Mouse (Mus musculus) liver, adult 2 months (tissue): Measurements from ENCODE around the gene Ppm1h. TPM values are rescaled to one million over a fixed set of nuclear protein-coding genes. Genes with fewer than 3 reads are reported as not detected.
"Not testable (repeated sequence)": the region's sequence is repeated elsewhere in the genome, so short reads cannot be mapped to it uniquely, and the experiment has no call there.

Experiments
- DNase-seq: peaks from one replicate; pipeline ENCODE4 v3.0.0-alpha.2; 2011; ENCODE audit warnings: low read depth, low spot score; ENCODE audit errors: extremely low read depth
- H3K27ac ChIP-seq: fragments of 200-500 bp; replicated peaks from 2 replicates; pipeline ENCODE4 v1.5.1; 2012; ENCODE audit warnings: low read depth, mild to moderate bottlenecking, control low read depth, inconsistent platforms, low read length; ENCODE audit not compliant: insufficient read depth
- H3K27me3 ChIP-seq: fragments of 200-500 bp; 2 replicates; pipeline ENCODE4 v1.6.1; 2012; ENCODE audit warnings: mild to moderate bottlenecking, moderate library complexity, low read length, inconsistent platforms; ENCODE audit not compliant: control insufficient read depth, insufficient read depth
- H3K36me3 ChIP-seq: fragments of 200-500 bp; 2 replicates; pipeline ENCODE4 v1.6.1; 2012; ENCODE audit warnings: low read length, inconsistent platforms; ENCODE audit not compliant: control insufficient read depth, insufficient read depth
- H3K4me1 ChIP-seq: fragments of 200-500 bp; 2 replicates; pipeline ENCODE4 v1.6.1; 2011; ENCODE audit warnings: low read length; ENCODE audit not compliant: control insufficient read depth, insufficient read depth
- H3K4me3 ChIP-seq: fragments of 200-500 bp; 2 replicates; pipeline ENCODE4 v1.5.1; 2011; ENCODE audit warnings: low read depth, mild to moderate bottlenecking, control low read depth, low read length, moderate library complexity; ENCODE audit not compliant: insufficient read depth
- H3K79me2 ChIP-seq: fragments of 200-500 bp; 2 replicates; pipeline ENCODE4 v1.6.1; 2012; ENCODE audit warnings: inconsistent platforms, mild to moderate bottlenecking, low read length, moderate library complexity; ENCODE audit not compliant: control insufficient read depth, insufficient read depth
- H3K9ac ChIP-seq: fragments of 200-500 bp; 2 replicates; pipeline ENCODE4 v1.6.1; 2012; ENCODE audit warnings: low read depth, mild to moderate bottlenecking, control low read depth, inconsistent platforms, low read length
- CTCF ChIP-seq: fragments of 200-500 bp; IDR thresholded peaks from 2 replicates; pipeline ENCODE4 v1.5.1; 2011; ENCODE audit warnings: low read depth, low read length, control low read depth
- POLR2A ChIP-seq: fragments of 200-500 bp; IDR thresholded peaks from 2 replicates; pipeline ENCODE4 v1.6.1; 2011; ENCODE audit warnings: low read length, control low read depth; ENCODE audit not compliant: insufficient read depth; ENCODE audit errors: extremely low read depth
- WGBS: fragments of 180-500 bp; shearing (Covaris S2); methylation state at CpG from one replicate; pipeline ENCODE4 v1.1.7; 2018; 5-methylcytosine and 5-hydroxymethylcytosine counted together
- polyA plus RNA-seq: library from polyadenylated mRNA; depleted of rRNA; stranded (reverse); fragments of >200 nt; gene quantifications from 2 replicates; pipeline ENCODE4 v1.2.3, GENCODE M21; 2012
- total RNA-seq: library from RNA; depleted of rRNA; stranded (reverse); fragments of >200 nt; gene quantifications from 2 replicates; pipeline ENCODE4 v1.2.3, GENCODE M21; 2014

Ppm1h gene
- total and polyA plus RNA-seq, 2 experiments = 1.5 to 3.7 TPM

DNA sequence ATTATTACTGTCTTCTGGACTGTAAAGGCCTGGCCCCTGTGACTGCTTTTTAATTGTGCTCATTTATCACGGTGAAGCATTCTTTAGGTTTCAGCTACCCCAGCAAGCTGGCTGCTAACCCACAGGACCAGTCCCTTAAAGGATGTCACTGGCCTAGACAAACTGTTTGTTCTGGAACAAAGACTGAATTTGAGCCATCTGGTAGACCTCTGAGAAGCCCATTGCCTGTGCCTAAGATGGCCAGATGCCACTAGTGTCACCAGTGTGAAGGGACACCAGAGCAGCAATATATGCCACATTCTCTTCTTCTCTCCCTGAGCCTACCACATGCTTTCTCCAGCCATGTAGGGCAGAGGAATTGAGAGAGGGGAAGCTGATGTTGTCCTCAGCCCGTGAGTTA, 240.9 kb downstream of the Ppm1h start:
- DNase-seq = no peak
- no peak overlapping the region for H3K4me3 ChIP-seq
- no peaks in the 10 kb centered on the region for H3K79me2 ChIP-seq
- H3K36me3 ChIP-seq = no peaks in the 10 kb centered on the region; the same call in 1 of the 2 replicates
- H3K27ac ChIP-seq = no peak overlapping the region
- no peaks in the 10 kb centered on the region for H3K4me1 ChIP-seq
- H3K9ac ChIP-seq = no peak overlapping the region
- TF ChIP-seq POLR2A (no peak), CTCF (no peak)
- H3K27me3 ChIP-seq = no peaks in the 10 kb centered on the region
- WGBS = 90% methylated on average over 2 of the region's 2 CpGs

- Histone ChIP-seq H3K9ac (no peak overlapping the region), H3K36me3 (no peaks in the 10 kb centered on the region; the same call in 1 of the 2 replicates), H3K4me3 (no peak overlapping the region), H3K4me1 (no peaks in the 10 kb centered on the region), H3K27me3 (no peaks in the 10 kb centered on the region), H3K27ac (no peak overlapping the region), H3K79me2 (no peaks in the 10 kb centered on the region)
- no peak for TF ChIP-seq CTCF
- TF ChIP-seq POLR2A = no peak
- 93% methylated on average over 11 of the region's 11 CpGs for WGBS
- no peak for DNase-seq
Measured at GRCm38 (mm10) chr10:122920218-122920795, 241.7 kb downstream of the Ppm1h start.

DNA sequence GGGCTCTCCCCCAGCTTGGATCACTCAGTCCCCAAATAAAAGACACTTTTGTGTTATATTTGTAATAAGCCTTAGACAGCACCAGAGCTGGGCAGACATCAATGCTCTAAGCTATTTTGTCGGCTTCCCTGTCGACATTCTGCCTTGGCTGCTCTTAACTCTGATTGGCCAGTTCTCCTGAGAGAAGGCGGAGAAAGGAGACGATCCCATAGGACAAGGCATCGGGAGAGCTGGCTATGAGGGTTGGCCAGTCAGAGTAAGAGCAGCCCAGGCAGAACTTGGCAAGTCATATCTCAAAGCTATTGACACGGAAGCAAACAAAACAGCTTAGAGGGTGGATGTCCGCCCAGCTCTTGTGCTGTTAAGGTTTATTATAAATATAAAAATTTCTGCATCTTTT, 243.7 kb downstream of the Ppm1h start:
- no peaks in the 10 kb centered on the region; the same call in 1 of the 2 replicates for H3K36me3 ChIP-seq
- no peaks in the 10 kb centered on the region for H3K79me2 ChIP-seq
- H3K27ac ChIP-seq = no peak overlapping the region
- H3K9ac ChIP-seq = no peak overlapping the region
- no peak overlapping the region for H3K4me3 ChIP-seq
- WGBS = 52% methylated on average over 7 of the region's 7 CpGs
- no peak for TF ChIP-seq CTCF
- no peak for TF ChIP-seq POLR2A
- no peak for DNase-seq
- H3K4me1 ChIP-seq = no peaks in the 10 kb centered on the region
- H3K27me3 ChIP-seq = no peaks in the 10 kb centered on the region

DNA sequence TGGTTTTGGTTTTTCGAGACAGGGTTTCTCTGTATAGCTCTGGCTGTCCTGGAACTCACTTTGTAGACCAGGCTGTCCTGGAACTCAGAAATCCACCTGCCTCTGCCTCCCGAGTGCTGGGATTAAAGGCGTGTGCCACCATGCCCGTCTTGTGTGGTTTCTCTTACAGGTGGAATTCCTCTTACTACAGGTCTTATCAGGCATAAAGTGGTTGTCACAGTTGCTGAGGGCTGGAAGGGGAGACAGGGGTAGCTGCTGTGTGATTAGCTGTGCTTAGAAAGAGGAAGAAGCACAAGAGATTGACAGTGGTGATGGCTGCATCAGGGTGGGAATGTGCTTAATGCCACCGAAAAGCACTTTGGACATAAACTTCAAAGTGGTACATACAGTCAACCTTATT, 246.0 kb downstream of the Ppm1h start:
- H3K9ac ChIP-seq, H3K4me3 ChIP-seq, H3K79me2 ChIP-seq, DNase-seq, H3K27ac ChIP-seq, H3K4me1 ChIP-seq, H3K27me3 ChIP-seq, H3K36me3 ChIP-seq: not testable (repeated sequence)
- WGBS = 85% methylated on average over 5 of the region's 5 CpGs

DNA sequence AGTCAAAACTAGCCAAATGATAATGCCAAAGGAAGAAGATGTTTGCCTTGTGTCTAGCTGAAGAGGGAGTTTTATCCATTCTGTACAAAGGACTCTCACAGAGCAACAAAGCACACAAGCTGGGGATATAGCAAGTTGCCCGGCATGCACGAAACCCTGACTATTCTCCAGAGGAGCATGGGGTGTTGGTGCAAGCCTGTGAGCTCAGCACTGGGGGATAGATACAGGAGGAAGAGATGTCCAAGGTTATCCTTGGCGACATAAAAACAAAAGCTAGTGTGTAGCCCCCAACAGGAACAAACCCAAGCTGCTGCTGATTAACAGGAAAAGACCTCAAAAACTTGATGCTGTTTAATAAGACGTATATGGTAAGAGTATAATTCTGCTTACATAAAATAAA, 247.7 kb downstream of the Ppm1h start:
- H3K27ac ChIP-seq = no peak overlapping the region
- no peaks in the 10 kb centered on the region for H3K4me1 ChIP-seq
- no peak for TF ChIP-seq CTCF
- TF ChIP-seq POLR2A = no peak
- no peaks in the 10 kb centered on the region for H3K79me2 ChIP-seq
- no peak for DNase-seq
- no peaks in the 10 kb centered on the region for H3K36me3 ChIP-seq
- no peak overlapping the region for H3K4me3 ChIP-seq
- whole genome bisulfite sequencing = 87% methylated on average over 4 of the region's 4 CpGs
- H3K27me3 ChIP-seq = no peaks in the 10 kb centered on the region
- no peak overlapping the region for H3K9ac ChIP-seq

DNA sequence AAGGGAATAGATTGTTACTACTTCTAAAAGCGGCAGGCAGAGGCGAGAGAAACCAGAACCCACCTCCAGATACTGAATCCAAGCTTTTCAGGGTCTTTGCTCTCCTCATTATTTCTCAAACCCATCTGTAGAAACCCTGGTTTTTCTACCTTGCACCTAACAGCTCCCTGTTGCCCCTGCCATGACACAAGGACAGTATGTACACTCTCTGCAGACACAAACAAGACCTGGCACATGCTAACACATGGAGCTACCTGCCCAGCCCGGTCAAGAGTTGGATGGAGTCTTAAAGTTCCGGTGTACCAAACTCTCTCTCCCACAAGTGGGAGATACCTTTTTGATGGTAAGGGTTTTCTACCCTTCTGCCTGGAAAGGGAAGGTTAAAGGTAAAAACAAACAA, 252.0 kb downstream of the Ppm1h start:
- H3K79me2 ChIP-seq = no peaks in the 10 kb centered on the region
- no peaks in the 10 kb centered on the region for H3K36me3 ChIP-seq
- H3K9ac ChIP-seq = no peak overlapping the region
- no peak overlapping the region for H3K27ac ChIP-seq
- TF ChIP-seq POLR2A (no peak), CTCF (no peak)
- 82% methylated on average over 4 of the region's 4 CpGs for WGBS
- DNase-seq = no peak
- H3K4me1 ChIP-seq = no peaks in the 10 kb centered on the region
- H3K4me3 ChIP-seq = no peak overlapping the region
- no peaks in the 10 kb centered on the region for H3K27me3 ChIP-seq
